Mouse (Mus musculus): ENCODE data around the gene Celf6. TPM values are rescaled to one million over a fixed set of nuclear protein-coding genes. Genes with fewer than 3 reads are reported as not detected.

The Celf6 gene
- polyA plus RNA-seq (2015; fragmentation: Nextera tagmentation; extraction: Ambion mirVana): 0.24 and 0.51 TPM in 2 replicates

DNA sequence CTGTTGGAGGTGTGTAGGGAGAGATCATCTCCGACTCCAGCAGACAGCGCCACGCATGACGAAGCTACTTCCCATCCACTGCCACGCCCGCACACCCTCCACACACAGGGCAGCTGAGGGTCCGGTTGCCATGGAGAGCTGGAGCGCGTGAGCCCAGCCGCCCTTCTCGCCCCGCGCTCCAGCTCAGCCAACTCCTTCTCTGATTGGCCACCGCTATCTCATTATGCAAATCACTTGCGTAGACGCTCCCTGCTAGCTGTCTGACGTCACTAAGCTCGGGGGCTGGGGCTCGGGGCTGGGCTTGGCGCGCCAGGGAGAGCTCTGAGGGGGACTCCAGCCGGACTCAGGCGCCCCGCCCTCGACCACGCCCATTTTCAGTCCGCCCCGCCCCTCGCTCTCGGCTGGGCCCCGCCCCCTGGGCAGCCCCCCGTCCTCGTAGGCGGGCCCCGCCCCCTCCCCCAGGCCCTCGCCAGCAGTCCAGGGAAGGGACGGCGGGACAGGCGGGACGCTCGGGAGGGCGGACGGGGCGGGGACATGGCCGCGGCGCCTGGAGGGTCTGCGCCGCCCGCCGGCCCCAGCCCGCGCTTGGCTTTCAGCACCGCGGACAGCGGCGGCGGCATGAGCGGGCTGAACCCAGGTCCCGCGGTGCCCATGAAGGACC, at the start of gene Celf6:
Gene Celf6 (plus strand): TSS at position 74 of the 661 bp plus-strand sequence.
- Histone ChIP-seq H3K9ac (no peak within 1 kb of the TSS), H3K4me2 (peak within 1 kb of the TSS; percentile 64), H3K27me3 (peaks cover 26% of the 10 kb centered on the region; the same call in 1 of the 2 replicates), H3K4me3 (peak within 1 kb of the TSS; percentile 47), H3K9me3 (no peaks in the 10 kb centered on the region), H3K27ac (no peak within 1 kb of the TSS), H3K36me3 (no peaks in the 10 kb centered on the region), H3K4me1 (peaks cover 9% of the 10 kb centered on the region)
- ATAC-seq (ENCODE audit: borderline replicate concordance, extremely low read depth, low FRiP score, low TSS enrichment): peak; percentile 99
- WGBS: 1% methylated on average over 50 of the region's 61 CpGs

- H3K4me3 ChIP-seq: no peak overlapping the region
- H3K9me3 ChIP-seq: no peaks in the 10 kb centered on the region
- H3K4me1 ChIP-seq: no peaks in the 10 kb centered on the region
- H3K36me3 ChIP-seq: no peaks in the 10 kb centered on the region
- H3K4me2 ChIP-seq: no peak overlapping the region
- no peak overlapping the region for H3K27ac ChIP-seq
- H3K9ac ChIP-seq: no peak overlapping the region
- 84% methylated on average over 2 of the region's 2 CpGs for WGBS
- no peaks in the 10 kb centered on the region for H3K27me3 ChIP-seq
- no peak for ATAC-seq (ENCODE audit: borderline replicate concordance, extremely low read depth, low FRiP score, low TSS enrichment)
These were observed 49.4 kb upstream of the Celf6 start for GRCm38 (mm10) chr9:59528274-59528673.

DNA sequence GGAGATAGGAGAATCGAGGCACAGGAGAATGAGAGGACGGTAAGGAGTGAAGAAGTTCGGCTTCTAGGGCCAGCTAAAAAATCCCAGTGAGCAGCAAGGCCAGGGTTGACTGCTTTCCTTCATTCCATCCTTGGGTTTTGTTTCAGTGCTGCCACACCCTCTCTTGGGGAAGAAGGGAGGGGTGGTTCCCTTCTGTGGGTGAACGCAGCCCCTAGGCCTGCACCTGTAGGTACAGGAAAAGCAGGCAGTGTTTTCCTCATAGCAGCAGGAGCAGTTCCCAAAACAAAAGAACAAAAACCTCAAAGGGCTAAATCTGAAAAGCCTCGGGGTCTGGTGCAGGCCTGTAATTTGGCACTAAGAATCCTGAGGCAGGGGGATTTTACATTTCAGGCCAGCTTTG, 46.1 kb upstream of the Celf6 start:
- 49% methylated on average over 5 of the region's 5 CpGs for WGBS
- no peak for ATAC-seq (ENCODE audit: borderline replicate concordance, extremely low read depth, low FRiP score, low TSS enrichment)
- H3K9me3 ChIP-seq: no peaks in the 10 kb centered on the region
- H3K27ac ChIP-seq: no peak overlapping the region
- H3K9ac ChIP-seq: no peak overlapping the region
- H3K36me3 ChIP-seq: no peaks in the 10 kb centered on the region
- H3K4me2 ChIP-seq: no peak overlapping the region
- no peaks in the 10 kb centered on the region for H3K27me3 ChIP-seq
- no peak overlapping the region for H3K4me3 ChIP-seq
- no peaks in the 10 kb centered on the region for H3K4me1 ChIP-seq

DNA sequence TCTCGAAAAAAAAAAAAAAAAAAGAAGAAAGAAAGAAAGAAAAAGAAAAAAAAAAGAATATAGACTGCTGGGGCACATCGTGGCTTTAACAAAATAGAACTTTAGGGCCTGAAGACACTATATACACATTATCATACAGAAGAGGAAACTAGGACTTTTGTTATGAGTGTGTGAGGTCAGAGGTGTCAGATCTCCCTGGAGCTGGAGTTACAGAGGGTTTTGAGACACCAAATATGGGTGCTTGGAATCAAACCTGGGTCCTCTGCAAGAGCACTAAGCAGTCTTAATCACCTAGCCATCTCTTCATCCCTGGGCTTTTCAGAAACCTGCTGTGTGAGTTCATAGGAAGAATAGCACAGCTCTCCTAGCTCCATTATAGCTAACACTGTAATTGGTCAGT, 44.3 kb upstream of the Celf6 start:
- no peaks in the 10 kb centered on the region for H3K27me3 ChIP-seq
- H3K4me2 ChIP-seq: no peak overlapping the region
- H3K9ac ChIP-seq: no peak overlapping the region
- H3K27ac ChIP-seq: no peak overlapping the region
- H3K9me3 ChIP-seq: no peaks in the 10 kb centered on the region
- no peak overlapping the region for H3K4me3 ChIP-seq
- 47% methylated on average over 2 of the region's 2 CpGs for WGBS
- H3K36me3 ChIP-seq: no peaks in the 10 kb centered on the region
- no peaks in the 10 kb centered on the region for H3K4me1 ChIP-seq
- ATAC-seq (ENCODE audit: borderline replicate concordance, extremely low read depth, low FRiP score, low TSS enrichment): no peak

DNA sequence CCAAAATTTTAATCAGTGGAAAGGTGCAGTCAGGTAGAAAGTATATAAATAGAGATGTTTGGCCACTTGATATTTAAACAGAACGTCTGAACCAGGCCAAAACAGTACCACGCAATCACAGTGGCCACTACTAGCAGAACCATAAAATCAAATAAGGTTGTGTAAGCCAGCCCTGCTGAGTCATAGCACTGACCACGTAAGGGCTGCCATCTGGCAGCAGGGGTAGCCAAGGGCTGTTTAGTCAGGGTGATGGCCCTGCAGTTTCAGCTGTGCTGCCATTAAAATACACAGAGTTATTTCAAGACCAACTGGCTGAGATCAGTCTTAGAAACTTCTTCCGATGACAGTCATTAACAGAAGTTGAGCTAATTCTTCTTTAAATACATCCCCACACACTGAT, 43.8 kb upstream of the Celf6 start:
- no peaks in the 10 kb centered on the region for H3K9me3 ChIP-seq
- no peaks in the 10 kb centered on the region for H3K36me3 ChIP-seq
- H3K4me3 ChIP-seq: no peak overlapping the region
- 67% methylated on average over 4 of the region's 4 CpGs for WGBS
- ATAC-seq (ENCODE audit: borderline replicate concordance, extremely low read depth, low FRiP score, low TSS enrichment): no peak
- no peak overlapping the region for H3K27ac ChIP-seq
- H3K9ac ChIP-seq: no peak overlapping the region
- H3K4me2 ChIP-seq: no peak overlapping the region
- 0 out of 2 replicates have a peak, but pooled peaks cover 1% of the 10 kb centered on the region for H3K4me1 ChIP-seq
- no peaks in the 10 kb centered on the region for H3K27me3 ChIP-seq

DNA sequence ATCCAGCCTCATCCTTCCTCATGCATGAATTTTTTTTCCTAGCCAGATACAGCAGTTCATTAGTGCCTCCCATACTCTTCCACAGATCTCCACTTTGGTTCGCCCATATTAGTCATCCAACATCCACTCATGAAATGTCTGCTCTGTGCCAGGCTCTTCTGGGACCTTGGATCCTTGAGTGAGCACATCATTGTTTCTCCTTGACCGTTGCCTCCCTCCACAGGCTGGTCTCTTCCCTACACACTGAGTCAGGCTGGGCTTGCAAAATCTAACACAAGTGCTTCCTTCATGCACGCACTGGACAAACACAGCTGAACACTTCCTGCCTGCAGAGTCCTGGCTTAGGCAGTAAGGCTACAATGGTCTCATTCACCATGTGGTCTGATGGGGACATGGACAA, 40.1 kb upstream of the Celf6 start:
- Histone ChIP-seq H3K9me3 (no peaks in the 10 kb centered on the region), H3K27me3 (no peaks in the 10 kb centered on the region), H3K4me1 (peaks cover 19% of the 10 kb centered on the region), H3K36me3 (no peaks in the 10 kb centered on the region), H3K27ac (no peak overlapping the region), H3K4me3 (no peak overlapping the region), H3K9ac (no peak overlapping the region), H3K4me2 (no peak overlapping the region)
- 52% methylated on average over 3 of the region's 3 CpGs for WGBS
- ATAC-seq (ENCODE audit: borderline replicate concordance, extremely low read depth, low FRiP score, low TSS enrichment): no peak

DNA sequence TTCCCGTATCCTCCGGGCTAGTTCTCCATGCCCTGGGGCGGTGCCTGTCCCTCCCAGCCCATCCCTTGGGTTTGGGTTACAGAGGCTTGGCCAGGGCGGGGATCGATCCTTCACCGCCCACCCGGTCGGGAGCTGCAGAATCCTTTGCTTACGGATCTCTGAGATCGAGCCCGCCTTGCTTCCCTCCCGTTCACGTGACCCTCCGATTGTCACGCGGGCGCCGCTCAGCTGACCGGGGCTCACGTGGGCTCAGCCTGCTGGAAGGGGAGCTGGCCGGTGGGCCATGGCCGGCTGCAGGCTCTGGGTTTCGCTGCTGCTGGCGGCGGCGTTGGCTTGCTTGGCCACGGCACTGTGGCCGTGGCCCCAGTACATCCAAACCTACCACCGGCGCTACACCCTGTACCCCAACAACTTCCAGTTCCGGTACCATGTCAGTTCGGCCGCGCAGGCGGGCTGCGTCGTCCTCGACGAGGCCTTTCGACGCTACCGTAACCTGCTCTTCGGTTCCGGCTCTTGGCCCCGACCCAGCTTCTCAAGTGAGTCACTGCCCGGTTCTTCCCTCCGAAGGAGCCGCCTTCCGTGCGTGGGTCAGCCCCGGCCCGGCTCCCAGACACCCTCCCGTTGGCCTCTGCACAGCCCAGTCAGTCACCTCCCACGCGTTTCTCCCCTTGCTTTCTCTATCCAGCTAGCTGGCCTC, 38.1 kb upstream of the Celf6 start, which contains the start of the genes Hexa and Tmem202:
Gene Hexa (plus strand): TSS at position 100 of the 697 bp plus-strand sequence.
Gene Tmem202 (minus strand): TSS at position 407 of the 697 bp plus-strand sequence.
- peak; percentile 92 for ATAC-seq (ENCODE audit: borderline replicate concordance, extremely low read depth, low FRiP score, low TSS enrichment)
- H3K27ac ChIP-seq: 0 out of 2 replicates have a peak within 1 kb of the TSS, but pooled peaks have one; percentile 12

DNA sequence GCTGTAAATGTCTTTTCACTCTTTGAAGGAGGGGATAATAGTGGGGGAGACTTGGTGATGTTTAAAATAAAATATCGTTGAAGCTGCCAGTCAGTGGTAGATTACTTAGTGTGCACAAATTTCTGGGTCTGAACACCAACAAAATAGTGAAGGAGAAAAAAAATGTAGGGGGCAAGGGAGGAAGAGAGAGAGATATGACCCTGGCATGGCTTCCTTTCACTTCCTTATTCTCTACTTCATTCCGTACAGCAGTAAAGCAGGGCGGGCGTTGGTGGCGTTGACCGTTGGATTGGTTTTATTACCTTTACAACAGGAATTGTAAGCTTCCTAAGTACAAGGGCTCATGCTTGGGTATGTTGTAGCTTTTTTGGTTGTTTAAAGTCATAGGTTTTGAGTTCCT, 36.1 kb upstream of the Celf6 start:
- no peak for ATAC-seq (ENCODE audit: borderline replicate concordance, extremely low read depth, low FRiP score, low TSS enrichment)
- H3K4me1 ChIP-seq: peaks cover 25% of the 10 kb centered on the region
- WGBS: 81% methylated on average over 6 of the region's 6 CpGs
- no peaks in the 10 kb centered on the region for H3K9me3 ChIP-seq
- no peak overlapping the region for H3K4me3 ChIP-seq
- H3K27me3 ChIP-seq: no peaks in the 10 kb centered on the region
- H3K4me2 ChIP-seq: no peak overlapping the region
- no peaks in the 10 kb centered on the region for H3K36me3 ChIP-seq
- H3K9ac ChIP-seq: no peak overlapping the region
- no peak overlapping the region for H3K27ac ChIP-seq

More for the DNA sequence above, 38.1 kb upstream of the Celf6 start, which contains the start of the genes Hexa and Tmem202:
- no peaks in the 10 kb centered on the region for H3K36me3 ChIP-seq
- H3K27me3 ChIP-seq: no peaks in the 10 kb centered on the region
- peak within 1 kb of the TSS; percentile 65 for H3K9ac ChIP-seq
- H3K4me1 ChIP-seq: peaks cover 25% of the 10 kb centered on the region
- H3K9me3 ChIP-seq: no peaks in the 10 kb centered on the region
- peak within 1 kb of the TSS; percentile 91 for H3K4me2 ChIP-seq
- WGBS: under 1% methylated on average over 55 of the region's 55 CpGs
- H3K4me3 ChIP-seq: peak within 1 kb of the TSS; percentile 62

DNA sequence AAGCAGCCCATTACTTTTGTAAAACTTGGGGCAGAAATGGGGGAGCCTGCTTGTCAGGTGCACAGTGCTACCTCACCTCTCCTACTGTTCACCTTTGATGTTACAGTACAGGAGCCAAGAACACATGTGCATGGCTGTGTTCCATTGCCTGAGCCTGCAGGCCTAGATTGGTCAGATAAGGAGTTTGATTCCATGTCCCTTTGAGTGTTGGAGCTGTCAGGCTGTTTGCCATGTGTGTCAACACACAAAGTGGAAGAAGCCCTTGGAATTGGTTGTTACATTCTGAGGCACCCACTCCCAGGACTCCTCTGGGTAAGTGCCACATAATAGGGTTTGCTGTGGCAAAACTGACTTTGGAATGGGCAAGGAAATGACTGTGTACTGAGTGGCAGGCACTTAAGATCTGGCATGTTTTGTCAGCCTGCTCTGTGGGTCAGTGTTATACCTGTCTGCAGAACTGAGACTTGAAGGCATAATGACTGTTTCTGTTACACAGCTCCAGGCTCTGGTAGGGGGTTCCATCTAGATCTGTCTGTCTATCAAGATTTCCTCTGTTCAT, 34.9 kb upstream of the Celf6 start:
- Histone ChIP-seq H3K9me3 (no peaks in the 10 kb centered on the region), H3K4me3 (no peak overlapping the region), H3K4me2 (no peak overlapping the region), H3K4me1 (peaks cover 25% of the 10 kb centered on the region), H3K27me3 (no peaks in the 10 kb centered on the region), H3K27ac (no peak overlapping the region), H3K36me3 (no peaks in the 10 kb centered on the region), H3K9ac (no peak overlapping the region)
- no peak for ATAC-seq (ENCODE audit: borderline replicate concordance, extremely low read depth, low FRiP score, low TSS enrichment)

GRCm38 (mm10) chr9:59544739-59545138, 33.0 kb upstream of the Celf6 start:
- Histone ChIP-seq H3K27me3 (no peaks in the 10 kb centered on the region), H3K9me3 (no peaks in the 10 kb centered on the region), H3K4me1 (peaks cover 20% of the 10 kb centered on the region), H3K36me3 (no peaks in the 10 kb centered on the region), H3K4me3 (no peak overlapping the region), H3K4me2 (no peak overlapping the region), H3K27ac (no peak overlapping the region), H3K9ac (no peak overlapping the region)
- 81% methylated on average over 5 of the region's 5 CpGs for WGBS
- no peak for ATAC-seq (ENCODE audit: borderline replicate concordance, extremely low read depth, low FRiP score, low TSS enrichment)

DNA sequence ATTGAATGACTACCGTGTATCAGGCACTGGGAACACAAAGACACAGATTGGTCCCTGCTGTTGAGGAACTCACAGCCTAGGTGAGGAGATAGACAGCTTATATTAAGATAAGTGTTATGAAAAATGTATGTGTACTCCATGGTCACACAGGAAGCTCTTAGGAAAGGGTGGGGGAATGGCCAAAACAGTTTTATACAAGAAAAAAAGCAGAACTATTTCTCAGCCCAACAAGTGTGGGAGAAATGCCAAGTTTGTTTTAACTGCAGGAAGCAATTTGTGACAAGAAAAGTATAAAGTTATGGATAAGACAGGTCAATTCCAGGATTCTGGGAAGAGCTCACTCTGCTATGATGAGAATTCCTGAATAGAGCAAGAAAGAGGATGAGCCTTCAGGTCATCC, 29.8 kb upstream of the Celf6 start:
- no peak for ATAC-seq (ENCODE audit: borderline replicate concordance, extremely low read depth, low FRiP score, low TSS enrichment)
- WGBS: 80% methylated on average over 1 of the region's 1 CpGs
- H3K27me3 ChIP-seq: no peaks in the 10 kb centered on the region
- no peak overlapping the region for H3K9ac ChIP-seq
- H3K9me3 ChIP-seq: no peaks in the 10 kb centered on the region
- no peak overlapping the region for H3K4me2 ChIP-seq
- no peak overlapping the region for H3K27ac ChIP-seq
- peaks cover 10% of the 10 kb centered on the region; the same call in 1 of the 2 replicates for H3K4me1 ChIP-seq
- H3K36me3 ChIP-seq: no peaks in the 10 kb centered on the region
- no peak overlapping the region for H3K4me3 ChIP-seq

- H3K4me3 ChIP-seq: no peak overlapping the region
- 59% methylated on average over 2 of the region's 2 CpGs for WGBS
- ATAC-seq (ENCODE audit: borderline replicate concordance, extremely low read depth, low FRiP score, low TSS enrichment): no peak
- H3K27ac ChIP-seq: no peak overlapping the region
- no peaks in the 10 kb centered on the region for H3K36me3 ChIP-seq
- no peaks in the 10 kb centered on the region for H3K27me3 ChIP-seq
- H3K9ac ChIP-seq: no peak overlapping the region
- no peak overlapping the region for H3K4me2 ChIP-seq
- 0 out of 2 replicates have a peak, but pooled peaks cover 6% of the 10 kb centered on the region for H3K4me1 ChIP-seq
- H3K9me3 ChIP-seq: no peaks in the 10 kb centered on the region
These were observed 28.7 kb upstream of the Celf6 start for GRCm38 (mm10) chr9:59548961-59549487.

All from lung, embryonic 15.5 days (tissue).